Mouse (Mus musculus) MEL (cell line): Measurements from ENCODE around the gene Osbpl10. TPM values are rescaled to one million over a fixed set of nuclear protein-coding genes. Genes with fewer than 3 reads are reported as not detected.
"Not testable (repeated sequence)": the region's sequence is repeated elsewhere in the genome, so short reads cannot be mapped to it uniquely, and the experiment has no call there.

Experiments
- DNase-seq: peaks from one replicate; pipeline ENCODE4 v3.0.0; 2011; ENCODE audit warnings: low read depth, low spot score
- H3K27ac ChIP-seq: 2 replicates; pipeline ENCODE4 v1.5.1; 2012; ENCODE audit warnings: low read depth, mild to moderate bottlenecking, control low read depth, low read length, moderate library complexity; ENCODE audit not compliant: control insufficient read depth
- H3K27me3 ChIP-seq, 2 experiments: fragments of 150-350 bp in 1 of 2; sonication (generic) in 1 of 2; 2 replicates each; pipeline ENCODE4 v1.6.1; 2012; ENCODE audit warnings: low read length in 2 of 2, mild to moderate bottlenecking in 2 of 2, improper control_type of control experiment in 1 of 2, moderate library complexity in 1 of 2; ENCODE audit not compliant: insufficient read depth in 2 of 2, control insufficient read depth in 1 of 2
- H3K36me3 ChIP-seq, 2 experiments: 2 replicates each; pipeline ENCODE4 v1.6.1; 2012 to 2014; ENCODE audit warnings: low read length in 2 of 2, improper control_type of control experiment in 1 of 2, inconsistent platforms in 1 of 2, mild to moderate bottlenecking in 1 of 2; ENCODE audit not compliant: insufficient read depth in 2 of 2, control insufficient read depth in 1 of 2
- H3K4me1 ChIP-seq, 2 experiments: fragments of 150-350 bp in 1 of 2; sonication (generic) in 1 of 2; 2 replicates each; pipeline ENCODE4 v1.6.1; 2012; ENCODE audit warnings: low read length in 2 of 2, improper control_type of control experiment in 1 of 2, mild to moderate bottlenecking in 1 of 2; ENCODE audit not compliant: insufficient read depth in 2 of 2, control insufficient read depth in 1 of 2
- H3K4me3 ChIP-seq, 2 experiments: fragments of 150-350 bp in 1 of 2; sonication (generic) in 1 of 2; 2 replicates each; pipeline ENCODE4 v1.5.1; 2012; ENCODE audit warnings: low read depth in 2 of 2, low read length in 2 of 2, mild to moderate bottlenecking in 2 of 2, moderate library complexity in 2 of 2, control low read depth in 1 of 2, improper control_type of control experiment in 1 of 2; ENCODE audit not compliant: control insufficient read depth in 1 of 2, insufficient read depth in 1 of 2
- H3K79me2 ChIP-seq: 2 replicates; pipeline ENCODE4 v1.6.1; 2012; ENCODE audit warnings: mild to moderate bottlenecking, low read length, moderate library complexity; ENCODE audit not compliant: control insufficient read depth, poor library complexity, insufficient read depth
- H3K9ac ChIP-seq: 2 replicates; pipeline ENCODE4 v1.6.1; 2012; ENCODE audit warnings: low read depth, mild to moderate bottlenecking, control low read depth, low read length, moderate library complexity; ENCODE audit not compliant: control insufficient read depth, poor library complexity, severe bottlenecking
- H3K9me3 ChIP-seq: fragments of 150-350 bp; sonication (generic); replicated peaks from 2 replicates; pipeline ENCODE4 v1.6.1; 2012; ENCODE audit warnings: mild to moderate bottlenecking, low read length, improper control_type of control experiment, moderate library complexity; ENCODE audit not compliant: insufficient read depth
- BHLHE40 ChIP-seq: IDR thresholded peaks from 2 replicates; pipeline ENCODE4 v1.6.1; 2012; ENCODE audit warnings: low read depth, mild to moderate bottlenecking, inconsistent platforms, low read length, improper control_type of control experiment, borderline replicate concordance
- CHD1 ChIP-seq: IDR thresholded peaks from 2 replicates; pipeline ENCODE4 v1.6.1; 2012; ENCODE audit warnings: low read depth, mild to moderate bottlenecking, inconsistent platforms, low read length, improper control_type of control experiment
- CTCF ChIP-seq, 3 experiments: IDR thresholded peaks in 2 of 3; conservative IDR thresholded peaks in 1 of 3; 2 replicates each; pipeline ENCODE4 v1.5.1; 2011 to 2012; ENCODE audit warnings: low read length in 3 of 3, low read depth in 2 of 3, mild to moderate bottlenecking in 2 of 3, improper control_type of control experiment in 1 of 3, inconsistent platforms in 1 of 3, mixed read lengths in 1 of 3, moderate library complexity in 1 of 3; ENCODE audit not compliant: control insufficient read depth in 1 of 3, insufficient read depth in 1 of 3, poor library complexity in 1 of 3, severe bottlenecking in 1 of 3
- E2F4 ChIP-seq: IDR thresholded peaks from 2 replicates; pipeline ENCODE4 v1.6.1; 2011; ENCODE audit warnings: low read depth, low read length, improper control_type of control experiment, borderline replicate concordance
- EP300 ChIP-seq, 2 experiments: IDR thresholded peaks; 2 replicates each; pipeline ENCODE4 v1.6.1; 2011; ENCODE audit warnings: improper control_type of control experiment in 2 of 2, low read length in 2 of 2, low read depth in 1 of 2, mild to moderate bottlenecking in 1 of 2
- GABPA ChIP-seq: IDR thresholded peaks from 2 replicates; pipeline ENCODE4 v1.6.1; 2012; ENCODE audit warnings: low read depth, mild to moderate bottlenecking, inconsistent platforms, low read length, improper control_type of control experiment, moderate library complexity
- KAT2A ChIP-seq: conservative IDR thresholded peaks from 2 replicates; pipeline ENCODE4 v1.6.1; 2012; ENCODE audit warnings: low read depth, low read length, improper control_type of control experiment, inconsistent platforms
- MAX ChIP-seq: IDR thresholded peaks from 2 replicates; pipeline ENCODE4 v1.6.1; 2011; ENCODE audit warnings: low read length, improper control_type of control experiment
- MXI1 ChIP-seq: IDR thresholded peaks from 2 replicates; pipeline ENCODE4 v1.6.1; 2011; ENCODE audit warnings: mild to moderate bottlenecking, low read depth, low read length, improper control_type of control experiment
- MYB ChIP-seq: IDR thresholded peaks from 2 replicates; pipeline ENCODE4 v1.6.1; 2011; ENCODE audit warnings: mild to moderate bottlenecking, low read depth, low read length, improper control_type of control experiment
- MYC ChIP-seq: IDR thresholded peaks from 2 replicates; pipeline ENCODE4 v1.6.1; 2011; ENCODE audit warnings: low read depth, mild to moderate bottlenecking, low read length, improper control_type of control experiment, moderate library complexity
- POLR2A ChIP-seq, 2 experiments: IDR thresholded peaks; 2 replicates each; pipeline ENCODE4 v1.6.1; 2011 to 2012; ENCODE audit warnings: low read length in 2 of 2, mild to moderate bottlenecking in 2 of 2, control low read depth in 1 of 2, improper control_type of control experiment in 1 of 2, low read depth in 1 of 2, moderate library complexity in 1 of 2; ENCODE audit not compliant: control insufficient read depth in 1 of 2, insufficient read depth in 1 of 2, poor library complexity in 1 of 2
- RCOR1 ChIP-seq: IDR thresholded peaks from 2 replicates; pipeline ENCODE4 v1.6.1; 2012; ENCODE audit warnings: low read depth, mild to moderate bottlenecking, inconsistent platforms, low read length, improper control_type of control experiment
- SIN3A ChIP-seq: IDR thresholded peaks from 2 replicates; pipeline ENCODE4 v1.6.1; 2012; ENCODE audit warnings: low read length, improper control_type of control experiment, inconsistent platforms
- SMC3 ChIP-seq: IDR thresholded peaks from 2 replicates; pipeline ENCODE4 v1.6.1; 2011; ENCODE audit warnings: low read depth, low read length, improper control_type of control experiment
- USF1 ChIP-seq: IDR thresholded peaks from 2 replicates; pipeline ENCODE4 v1.6.1; 2014; ENCODE audit warnings: low read depth, mild to moderate bottlenecking, inconsistent platforms, low read length, improper control_type of control experiment, moderate library complexity
- USF2 ChIP-seq, 2 experiments: IDR thresholded peaks; 2 replicates each; pipeline ENCODE4 v1.6.1; 2011 to 2012; ENCODE audit warnings: improper control_type of control experiment in 2 of 2, low read length in 2 of 2, borderline replicate concordance in 1 of 2, inconsistent platforms in 1 of 2, low read depth in 1 of 2, mild to moderate bottlenecking in 1 of 2; ENCODE audit not compliant: insufficient read depth in 1 of 2
- ZMIZ1 ChIP-seq: IDR thresholded peaks from 2 replicates; pipeline ENCODE4 v1.6.1; 2012; ENCODE audit warnings: low read depth, mild to moderate bottlenecking, inconsistent platforms, low read length, improper control_type of control experiment, moderate library complexity
- ZNF384 ChIP-seq: IDR thresholded peaks from 2 replicates; pipeline ENCODE4 v1.6.1; 2012; ENCODE audit warnings: low read depth, mild to moderate bottlenecking, inconsistent platforms, low read length, improper control_type of control experiment
- polyA plus RNA-seq, 2 experiments: library from polyadenylated mRNA; stranded (reverse) in 1 of 2; unstranded in 1 of 2; fragments of >175 nt in 1 of 2; fragments of >200 nt in 1 of 2; gene quantifications; 2 replicates each; pipeline versions ENCODE4 v1.2.1 to v1.2.4; 2012; ENCODE audit warnings: low replicate concordance in 2 of 2, low read depth in 1 of 2; ENCODE audit not compliant: insufficient read length in 2 of 2, insufficient read depth in 1 of 2, missing spikeins in 1 of 2
- total RNA-seq: library from RNA; depleted of rRNA; stranded (reverse); fragments of 300-350 nt; gene quantifications from 2 replicates; pipeline ENCODE4 v1.2.3, GENCODE M21; 2012

Gene Osbpl10
- total and polyA plus RNA-seq, 3 experiments: not detected

- no peaks in the 10 kb centered on the region for H3K9me3 ChIP-seq
- H3K79me2 ChIP-seq: no peaks in the 10 kb centered on the region
- no peaks in the 10 kb centered on the region for H3K4me1 ChIP-seq
- H3K4me3 ChIP-seq: no peak overlapping the region
- H3K36me3 ChIP-seq: no peaks in the 10 kb centered on the region
- no peak overlapping the region for H3K27ac ChIP-seq
- no peak overlapping the region for H3K9ac ChIP-seq
- no peaks in the 10 kb centered on the region for H3K27me3 ChIP-seq
- no peak for TF ChIP-seq GABPA
- no peak for TF ChIP-seq ZMIZ1
- no peak for TF ChIP-seq MXI1
- no peak for TF ChIP-seq KAT2A
- no peak for TF ChIP-seq MAX
- TF ChIP-seq POLR2A (IDR thresholded peaks at IDR 0.05; ENCODE audit: control insufficient read depth in 1 of 2, insufficient read depth in 1 of 2, low read depth in 1 of 2, low read length in 2 of 2, poor library complexity in 1 of 2): no peak
- no peak for TF ChIP-seq USF1
- TF ChIP-seq MYC: no peak
- no peak for TF ChIP-seq RCOR1
- DNase-seq: no peak
Observed at GRCm38 (mm10) chr9:115030581-115030980, 52.2 kb downstream of the Osbpl10 start.

- not testable (repeated sequence) for H3K4me1 ChIP-seq, H3K27ac ChIP-seq, H3K79me2 ChIP-seq, H3K4me3 ChIP-seq, H3K9ac ChIP-seq, H3K9me3 ChIP-seq, H3K27me3 ChIP-seq, H3K36me3 ChIP-seq, DNase-seq
Observed at GRCm38 (mm10) chr9:115031046-115031445, 52.7 kb downstream of the Osbpl10 start.

- H3K27ac ChIP-seq: no peak overlapping the region
- H3K4me1 ChIP-seq: no peaks in the 10 kb centered on the region
- DNase-seq: no peak
- H3K36me3 ChIP-seq: no peaks in the 10 kb centered on the region
- no peak overlapping the region for H3K4me3 ChIP-seq
- H3K27me3 ChIP-seq: no peaks in the 10 kb centered on the region
- H3K9me3 ChIP-seq: no peaks in the 10 kb centered on the region
- TF ChIP-seq GABPA (no peak), USF2 (IDR thresholded peaks at IDR 0.05; ENCODE audit: borderline replicate concordance in 1 of 2, insufficient read depth in 1 of 2, low read depth in 1 of 2, low read length in 2 of 2) (no peak), MAX (no peak), CHD1 (no peak), SIN3A (no peak), USF1 (no peak), CTCF (IDR thresholded peaks at IDR 0.05 in 2 of 3, conservative IDR thresholded peaks at IDR 0.05 in 1 of 3; ENCODE audit: control insufficient read depth in 1 of 3, insufficient read depth in 1 of 3, low read depth in 2 of 3, low read length in 3 of 3, poor library complexity in 1 of 3, severe bottlenecking in 1 of 3) (no peak), E2F4 (no peak), SMC3 (no peak), BHLHE40 (no peak), EP300 (IDR thresholded peaks at IDR 0.05; ENCODE audit: low read depth in 1 of 2, low read length in 2 of 2) (no peak), ZNF384 (no peak), MYB (no peak)
- no peaks in the 10 kb centered on the region for H3K79me2 ChIP-seq
- H3K9ac ChIP-seq: no peak overlapping the region
Observed at GRCm38 (mm10) chr9:115032786-115033185, 54.4 kb downstream of the Osbpl10 start.
